Mouse (Mus musculus) R1 (cell line): ENCODE measurements at regions not wholly inside any gene's neighbourhood (a gene's known extent, or its start where the extent isn't known, plus 50 kb on each side); places are given as distances from the start of the nearest gene placed in this dataset.
A peak's percentile ranks its signal among the peaks of the same experiment; 100 is the strongest.

Source experiments
- DNase-seq: peaks from one replicate; pipeline ENCODE4 v3.0.0-alpha.2; 2018; ENCODE audit warnings: low read depth, low spot score

DNA sequence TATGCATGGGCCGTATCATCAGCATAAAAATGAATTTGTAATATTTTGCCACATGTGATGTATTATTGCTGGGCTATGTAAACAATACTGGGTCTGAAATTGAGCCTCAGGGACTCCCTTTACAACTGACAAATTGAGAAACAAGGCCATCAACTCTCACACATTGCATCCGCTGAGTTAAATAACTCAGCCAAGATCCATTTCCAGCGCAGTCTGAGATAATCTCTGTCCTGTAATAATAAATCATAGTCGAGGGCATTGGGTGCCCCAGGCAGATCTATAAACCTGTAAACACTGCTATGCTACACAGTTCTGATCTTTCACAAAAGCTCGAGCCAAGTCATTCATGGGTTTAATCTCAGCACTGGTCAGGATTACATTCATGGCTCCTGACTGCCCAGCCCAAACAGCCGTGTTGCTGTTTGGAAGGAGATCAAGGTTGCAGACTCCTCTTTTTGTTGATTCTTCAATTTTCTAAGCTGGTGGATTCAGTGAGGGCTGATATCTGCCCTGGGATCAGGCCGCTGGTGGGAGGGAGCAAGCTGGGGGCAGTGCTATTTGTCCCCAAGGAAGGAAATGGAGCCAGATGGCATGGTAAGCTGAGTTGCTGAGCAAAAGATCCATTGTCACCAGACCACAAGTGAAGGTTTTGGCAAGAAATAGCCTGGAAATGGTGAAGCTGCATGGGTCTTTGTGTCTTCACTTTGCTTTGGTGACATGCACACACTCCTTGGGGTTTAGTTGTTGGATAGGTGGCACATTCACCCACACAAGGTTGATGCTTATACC, 160.0 kb upstream of the Bmper start:
- DNase-seq = no peak

DNA sequence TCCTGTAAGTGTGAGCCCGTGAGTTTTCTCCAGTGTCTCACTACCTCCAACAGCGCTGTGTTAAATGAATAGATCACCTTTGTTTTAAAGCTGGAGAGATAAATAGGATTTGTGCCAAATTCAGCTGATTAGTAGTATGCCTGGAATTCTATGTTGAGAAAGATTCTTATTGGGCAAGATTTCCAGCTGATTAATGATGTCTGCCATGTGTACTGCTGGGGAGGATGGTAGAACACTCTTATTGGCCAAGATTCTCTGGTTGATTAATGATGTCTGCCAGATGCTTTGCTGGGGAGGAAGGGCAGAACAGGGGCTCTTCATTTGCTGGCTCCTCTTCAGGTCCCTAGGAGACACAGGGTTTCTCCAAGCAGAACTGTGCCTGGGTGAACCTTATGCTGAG, 158.9 kb upstream of the Bmper start:
- no peak for DNase-seq

DNA sequence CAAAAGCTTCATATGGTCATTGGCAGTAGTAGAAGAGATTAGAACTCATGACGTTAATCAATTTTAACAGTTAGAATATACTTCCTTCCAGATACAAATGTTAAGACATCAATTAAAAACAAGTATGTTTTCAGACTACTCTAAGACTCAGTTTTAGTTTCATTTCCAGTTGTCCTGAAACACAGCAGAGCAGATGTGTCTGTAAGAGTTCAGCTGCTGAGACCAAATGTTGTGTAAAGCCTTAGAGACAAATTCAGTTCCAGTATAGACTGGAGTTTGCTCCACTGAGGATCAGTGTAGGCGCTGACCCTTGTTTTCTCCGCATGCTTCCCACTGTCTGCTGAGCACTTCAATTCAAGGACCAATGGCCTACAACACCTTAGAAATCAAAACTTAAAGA, 158.1 kb upstream of the Bmper start:
- DNase-seq = no peak

DNA sequence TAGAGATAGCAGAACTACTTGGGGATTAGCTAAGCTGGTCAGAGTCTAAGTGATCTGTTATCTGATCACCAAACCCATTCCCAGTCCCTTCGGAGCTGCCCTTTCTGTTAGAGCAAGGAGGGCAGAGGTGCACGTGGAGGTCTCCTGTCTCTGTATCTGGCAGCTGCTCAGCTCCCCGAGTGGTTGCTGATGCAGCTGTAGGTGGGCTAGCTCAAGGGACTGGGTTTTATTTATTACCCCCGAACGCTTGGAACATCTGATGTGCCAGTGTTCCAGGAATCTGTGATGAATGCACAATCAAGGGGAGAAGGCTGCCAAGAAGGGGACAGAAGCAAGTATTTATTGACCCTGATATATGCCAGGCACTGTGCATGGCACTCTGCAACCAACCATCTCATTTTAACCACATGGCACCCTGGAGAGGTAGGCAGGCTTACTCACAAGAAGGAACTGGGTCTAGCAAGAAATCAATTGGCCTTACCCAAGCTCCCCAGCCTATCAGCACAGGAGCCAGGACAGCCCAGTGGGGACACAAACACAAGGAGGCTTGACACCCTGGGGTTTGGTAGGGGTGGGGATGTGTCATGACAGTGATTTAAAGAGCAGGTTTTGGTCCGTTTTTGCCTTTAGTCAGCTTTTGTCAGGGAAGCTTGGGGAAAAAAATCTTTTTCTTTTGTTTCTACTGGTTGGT, 154.6 kb upstream of the Bmper start:
- no peak for DNase-seq

DNA sequence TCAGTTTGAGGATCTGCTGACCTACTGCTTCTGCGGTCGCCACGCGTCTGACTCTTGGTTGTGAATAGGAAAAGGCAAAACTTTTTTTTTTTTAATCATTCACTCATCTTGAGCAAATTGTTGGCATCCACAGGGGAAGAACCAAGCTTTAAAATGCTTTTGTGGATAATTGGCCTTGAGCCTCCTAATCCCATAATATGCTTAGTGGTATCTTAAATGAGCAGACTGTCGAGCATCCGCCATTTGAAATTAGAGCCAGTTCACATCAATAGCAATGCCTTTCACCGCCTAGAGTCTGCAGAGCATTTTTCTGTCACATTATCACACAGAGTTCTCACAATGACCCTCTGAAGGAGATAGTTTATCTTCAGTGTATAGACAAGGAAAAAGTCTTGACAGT, 153.7 kb upstream of the Bmper start:
- DNase-seq = no peak

DNA sequence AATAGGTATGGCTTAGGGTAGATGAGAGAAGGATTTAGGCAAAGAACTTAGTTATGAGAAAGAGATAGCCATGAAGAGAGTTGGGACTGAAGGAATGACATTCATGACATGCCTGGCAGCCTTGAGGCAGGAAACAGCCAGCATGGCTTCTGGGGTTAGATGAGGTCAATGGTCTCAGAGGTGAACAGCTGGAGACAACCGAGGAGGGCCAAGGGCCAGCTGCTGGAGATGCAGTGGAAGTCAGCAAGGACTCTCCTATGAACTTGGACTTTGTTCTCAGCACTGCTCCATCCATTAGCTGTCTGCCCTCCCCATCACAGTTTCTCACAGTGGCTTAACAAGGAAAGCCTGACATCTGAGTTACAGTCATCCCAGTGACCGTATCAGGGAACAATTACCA, 151.9 kb upstream of the Bmper start:
- DNase-seq = no peak

DNA sequence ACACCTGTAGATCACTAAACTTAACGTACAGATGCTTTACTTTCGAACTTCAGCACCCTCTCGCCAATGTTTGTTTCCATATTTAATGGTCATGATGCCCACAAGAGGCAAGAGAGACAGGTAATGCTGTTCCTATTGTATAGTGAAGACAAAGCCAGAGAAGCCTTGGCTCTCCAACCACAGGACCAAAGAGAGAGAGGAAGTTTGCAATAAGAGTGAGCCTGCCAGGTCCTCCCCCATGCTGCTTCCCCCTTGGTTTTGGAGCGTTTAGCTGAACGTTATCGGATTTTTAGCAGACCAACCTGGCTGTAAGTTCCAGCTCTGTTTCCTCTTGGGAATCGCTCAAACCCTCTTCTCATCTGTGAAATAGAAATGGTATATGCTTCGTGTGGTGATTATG, 150.1 kb upstream of the Bmper start:
- DNase-seq = no peak

DNA sequence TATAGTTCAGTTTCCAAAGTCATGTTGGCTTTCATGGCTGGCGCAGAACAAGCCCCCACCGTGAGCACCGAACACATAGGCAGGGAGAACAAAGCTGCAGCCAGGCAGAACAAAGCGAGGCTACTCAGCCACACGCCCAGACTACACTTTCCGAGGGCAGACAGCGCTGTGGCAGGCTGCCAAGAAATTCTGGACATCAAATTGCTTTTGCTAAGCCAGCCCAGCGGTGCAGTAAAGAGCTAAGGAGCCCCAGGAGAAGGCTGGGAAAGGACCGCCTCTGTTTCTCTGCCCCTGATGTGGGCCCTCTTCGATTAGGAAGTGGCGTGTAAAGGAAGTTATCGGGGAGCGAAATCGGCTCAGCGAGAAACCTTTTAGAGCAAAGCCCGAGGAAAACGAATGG, 139.3 kb upstream of the Bmper start:
- DNase-seq = peak; percentile 56

DNA sequence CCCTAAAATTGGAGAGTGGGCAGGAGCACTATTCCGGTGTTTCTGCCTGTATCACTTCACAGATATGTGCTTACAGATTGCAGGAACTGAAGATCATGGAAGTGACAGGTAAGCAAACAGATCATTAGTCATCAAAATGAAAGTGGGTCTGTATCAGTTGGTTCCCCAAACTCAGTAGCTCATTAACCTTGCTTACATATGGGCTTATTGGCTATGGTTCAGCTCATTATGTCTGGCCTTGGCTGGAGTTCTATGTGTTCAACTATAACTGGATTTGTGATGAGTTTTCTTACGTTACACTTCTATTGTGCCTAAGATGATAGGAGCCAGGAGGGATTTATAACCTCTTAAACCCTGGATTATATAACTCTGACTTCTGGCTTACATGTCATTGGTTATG, 133.5 kb upstream of the Bmper start:
- no peak for DNase-seq

DNA sequence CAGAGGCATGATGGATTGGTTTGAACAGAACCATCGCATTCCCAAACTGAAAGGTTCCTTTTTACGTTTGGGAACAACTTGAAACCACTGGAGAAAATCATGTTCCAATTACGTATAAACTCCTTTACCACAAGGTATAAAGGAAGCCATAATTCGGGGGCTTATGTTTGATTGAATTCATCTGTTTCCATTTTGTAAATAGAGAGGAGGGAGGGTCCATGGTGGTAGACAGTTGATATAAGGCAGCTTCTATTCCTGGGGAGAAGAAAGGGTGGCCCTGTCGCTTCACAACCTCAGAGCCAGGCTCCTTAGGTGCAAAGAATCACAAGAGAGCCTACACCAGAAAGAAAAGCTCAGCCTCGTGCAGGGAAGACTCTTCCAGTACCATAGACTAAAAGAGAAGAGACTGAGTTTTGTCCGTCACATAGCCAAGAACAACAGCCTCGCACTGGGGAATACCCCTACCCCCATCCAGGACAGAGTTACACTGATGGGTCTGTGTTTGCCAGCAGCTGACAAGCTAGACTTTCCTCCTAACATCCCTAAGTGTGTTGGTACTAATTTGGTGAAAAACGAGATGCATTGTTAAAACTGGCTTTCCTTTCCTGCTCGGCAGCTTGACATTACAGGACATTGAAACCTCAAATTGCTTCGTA, 125.6 kb upstream of the Bmper start:
- no peak for DNase-seq

DNA sequence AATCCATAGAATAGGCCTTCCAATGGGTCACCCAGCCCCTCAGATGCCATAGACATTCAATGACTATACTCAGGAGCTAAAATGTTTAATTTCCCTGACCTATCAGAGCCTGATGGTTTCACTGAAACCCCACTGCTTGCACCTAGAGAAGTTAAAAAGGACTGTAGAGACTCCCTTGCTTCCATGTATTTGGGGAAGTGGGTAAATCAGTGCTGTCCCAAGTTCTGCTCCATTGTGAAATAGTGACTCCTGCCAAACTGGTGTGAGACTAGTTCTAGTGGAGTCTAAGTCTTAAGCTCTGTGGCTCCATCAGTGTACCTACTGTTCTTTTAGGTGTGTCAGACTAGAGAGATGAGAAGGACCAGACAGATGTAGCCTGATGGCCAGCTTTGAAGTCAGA, 121.3 kb upstream of the Bmper start:
- DNase-seq = no peak

DNA sequence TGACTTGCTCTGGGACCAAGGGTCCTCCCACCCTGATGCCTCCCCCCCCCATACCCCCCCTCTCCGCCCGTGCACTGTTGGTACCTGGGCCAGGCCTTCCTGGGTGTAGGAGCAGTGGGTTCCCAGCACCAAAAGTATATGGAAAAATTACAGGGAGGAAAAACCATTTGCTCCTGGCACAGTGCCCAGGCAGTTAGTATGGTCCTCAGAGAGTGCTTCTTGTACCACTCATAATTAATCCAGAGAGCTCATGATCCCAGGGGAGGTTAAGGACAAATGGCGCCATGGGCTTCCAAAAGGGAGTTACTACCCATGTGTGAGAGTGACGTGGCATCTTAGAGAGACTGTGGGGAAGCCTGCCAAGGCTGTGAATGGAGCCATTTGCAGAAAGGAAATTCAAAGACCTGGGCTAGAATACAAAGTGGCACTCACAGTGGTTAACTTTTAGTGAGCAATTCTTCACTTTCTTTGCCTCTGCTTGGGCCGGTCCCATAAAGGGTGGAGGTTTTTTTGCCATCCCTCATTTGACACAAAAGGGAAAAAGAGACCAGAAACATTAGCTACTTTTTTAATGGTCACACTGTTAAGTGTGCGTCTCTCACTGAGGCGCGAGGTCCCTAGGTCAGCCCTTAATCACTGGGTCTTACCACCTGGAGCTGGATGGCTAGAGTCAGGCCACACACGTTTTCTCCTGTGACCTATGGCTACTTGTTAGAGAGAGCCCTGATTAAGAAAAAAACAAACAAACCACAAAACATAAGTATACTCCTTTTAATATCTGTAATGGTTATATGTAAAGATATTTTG, 120.7 kb upstream of the Bmper start:
- DNase-seq = no peak

DNA sequence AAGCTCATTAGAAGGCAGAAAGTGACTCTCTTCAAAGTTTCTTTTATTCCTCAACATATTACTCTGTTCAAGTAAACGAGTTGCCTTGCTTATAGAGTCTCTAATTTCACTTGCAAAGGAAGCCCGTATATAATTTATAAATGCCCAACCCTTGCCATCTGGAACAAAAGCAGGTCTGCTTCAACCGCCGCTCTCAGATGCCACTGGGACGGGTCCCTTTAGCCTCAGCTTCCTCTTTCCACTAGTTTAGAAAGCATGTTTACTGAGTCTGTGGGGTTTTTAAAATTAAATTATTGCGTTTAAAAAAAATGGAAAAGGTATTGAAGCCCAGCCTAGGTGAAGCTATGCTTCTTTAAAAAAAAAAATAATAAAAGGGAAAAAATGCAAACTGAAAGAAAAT, 111.4 kb upstream of the Bmper start:
- no peak for DNase-seq

DNA sequence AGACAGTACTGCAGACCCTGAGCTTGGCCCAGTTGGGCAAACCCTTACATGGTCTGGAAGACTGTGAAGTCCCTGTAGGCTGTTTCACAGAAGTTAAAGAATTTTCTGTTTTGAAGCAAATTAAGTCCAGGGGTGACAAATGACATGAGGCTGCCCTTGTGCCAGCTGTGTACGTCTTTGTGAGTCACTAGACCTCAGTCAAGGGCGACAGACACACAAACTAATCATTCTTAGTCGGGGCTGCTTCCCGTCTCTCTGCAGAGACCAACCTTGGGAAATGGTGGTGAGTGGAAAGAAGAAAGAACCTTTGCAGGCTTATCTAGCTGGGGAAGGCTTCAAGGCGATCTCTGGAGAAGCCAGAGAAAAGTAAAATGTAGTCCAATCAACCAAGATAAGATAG, 107.8 kb upstream of the Bmper start:
- no peak for DNase-seq

DNA sequence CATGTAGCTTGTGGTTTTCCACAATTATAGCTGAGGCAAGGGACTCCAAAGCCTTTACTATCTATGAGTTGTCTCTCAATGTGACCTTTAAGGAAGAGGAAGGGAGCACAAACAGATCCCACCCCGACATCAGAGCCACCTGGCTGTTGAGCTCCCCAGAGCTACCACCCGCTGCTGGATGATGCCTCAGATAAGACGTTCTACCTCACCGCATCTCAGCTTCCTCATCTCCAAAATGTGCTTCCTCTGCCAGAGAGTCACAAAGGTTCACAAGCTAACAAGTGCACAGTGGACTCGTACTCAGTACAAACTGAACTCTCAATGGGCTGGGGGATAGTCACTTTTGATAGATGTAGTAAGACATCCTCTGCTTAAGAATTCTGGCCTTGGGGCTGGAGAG, 107.3 kb upstream of the Bmper start:
- no peak for DNase-seq

DNA sequence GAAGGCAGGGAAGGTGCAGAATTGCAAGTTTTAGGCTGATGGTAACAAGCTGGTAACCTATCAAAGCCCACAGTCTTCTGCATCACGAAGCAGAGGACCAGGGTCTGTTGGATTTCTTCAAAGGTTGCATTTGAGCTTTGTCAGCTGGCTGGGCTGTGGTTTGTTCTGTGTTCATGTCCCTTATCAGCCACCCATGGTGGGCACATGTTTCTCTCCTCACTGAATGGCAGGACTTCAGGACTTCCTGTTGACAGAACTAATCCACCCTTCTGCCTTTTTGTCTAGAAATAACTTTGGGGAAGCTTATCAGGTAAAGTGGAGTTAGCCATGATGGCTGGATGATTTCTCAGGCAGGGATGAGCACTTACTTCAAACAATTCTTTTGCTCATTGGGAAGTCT, 106.6 kb upstream of the Bmper start:
- DNase-seq = no peak

DNA sequence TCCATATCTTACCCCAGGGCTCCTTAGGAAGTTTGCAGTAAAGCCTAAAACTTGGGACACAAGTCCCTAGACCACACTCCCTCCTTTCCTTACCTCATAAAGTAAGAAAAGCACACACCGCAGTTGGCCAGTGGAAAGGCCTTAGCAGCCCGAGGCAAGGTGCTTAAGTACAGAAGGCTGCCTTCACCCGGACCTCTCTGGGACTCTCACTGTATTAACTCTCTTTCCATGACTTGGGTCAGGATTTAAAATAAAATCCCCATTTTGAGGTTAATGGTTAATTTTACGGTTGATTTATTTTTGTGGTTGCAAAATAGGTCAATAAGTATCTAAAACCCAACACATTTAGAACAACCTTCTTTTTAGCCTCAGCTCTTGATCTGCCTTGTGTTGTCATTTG, 103.1 kb upstream of the Bmper start:
- DNase-seq = no peak

DNA sequence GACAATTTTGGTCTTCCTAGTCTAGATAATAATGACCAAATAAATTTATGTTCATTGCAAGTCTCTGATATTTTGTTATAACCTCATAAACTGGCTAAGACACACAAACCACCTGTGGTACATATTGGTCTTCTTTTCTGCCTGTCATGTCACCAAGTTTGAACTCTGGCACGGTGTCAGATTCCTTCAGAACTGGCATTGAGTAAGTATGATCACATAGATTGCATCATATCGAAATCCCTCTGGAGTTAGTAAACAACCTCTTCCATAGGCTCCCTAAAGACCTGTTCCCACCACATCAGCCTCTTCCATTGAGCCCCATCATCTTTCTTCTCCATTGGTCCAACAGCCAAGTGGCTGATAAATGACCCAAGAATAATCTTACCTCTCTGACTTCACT, 102.1 kb upstream of the Bmper start:
- DNase-seq = no peak

DNA sequence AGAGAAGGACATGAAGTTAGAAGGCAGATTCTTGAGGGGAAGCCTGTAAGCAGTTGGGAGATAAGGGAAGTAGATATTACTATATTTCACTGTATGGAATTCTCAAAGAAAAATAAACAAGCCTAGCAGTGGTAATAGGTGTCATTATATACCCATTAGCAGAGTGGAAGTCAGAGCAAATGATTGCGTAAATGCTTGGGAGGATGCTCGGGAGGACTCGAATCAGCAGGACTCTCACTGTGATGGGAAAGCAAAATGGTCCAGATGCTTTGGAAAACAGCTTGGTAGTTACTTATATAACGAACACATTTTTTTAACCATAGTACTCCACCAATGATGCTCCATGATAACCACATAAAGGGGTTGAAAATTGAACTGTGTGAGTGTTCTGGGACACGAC, 100.4 kb upstream of the Bmper start:
- DNase-seq = no peak

DNA sequence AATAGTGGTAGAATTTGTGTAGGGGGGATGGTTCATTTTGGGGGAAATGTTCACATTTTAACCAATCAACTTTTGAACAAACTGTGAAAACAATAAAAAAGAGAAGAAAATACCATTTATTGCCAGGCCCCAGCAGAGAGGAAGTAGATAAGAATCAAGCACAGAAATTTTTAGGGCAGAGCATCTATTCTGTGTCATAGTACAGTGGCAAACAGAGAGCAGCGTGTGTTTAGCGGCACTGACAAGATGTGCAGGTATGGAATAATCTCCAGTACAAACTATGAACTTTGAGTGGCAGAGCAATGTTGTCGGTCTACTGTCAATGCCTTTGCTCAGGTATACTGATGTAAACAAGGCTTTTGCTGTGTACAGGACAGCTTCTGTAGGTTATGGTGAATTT, 99.4 kb upstream of the Bmper start:
- no peak for DNase-seq

DNA sequence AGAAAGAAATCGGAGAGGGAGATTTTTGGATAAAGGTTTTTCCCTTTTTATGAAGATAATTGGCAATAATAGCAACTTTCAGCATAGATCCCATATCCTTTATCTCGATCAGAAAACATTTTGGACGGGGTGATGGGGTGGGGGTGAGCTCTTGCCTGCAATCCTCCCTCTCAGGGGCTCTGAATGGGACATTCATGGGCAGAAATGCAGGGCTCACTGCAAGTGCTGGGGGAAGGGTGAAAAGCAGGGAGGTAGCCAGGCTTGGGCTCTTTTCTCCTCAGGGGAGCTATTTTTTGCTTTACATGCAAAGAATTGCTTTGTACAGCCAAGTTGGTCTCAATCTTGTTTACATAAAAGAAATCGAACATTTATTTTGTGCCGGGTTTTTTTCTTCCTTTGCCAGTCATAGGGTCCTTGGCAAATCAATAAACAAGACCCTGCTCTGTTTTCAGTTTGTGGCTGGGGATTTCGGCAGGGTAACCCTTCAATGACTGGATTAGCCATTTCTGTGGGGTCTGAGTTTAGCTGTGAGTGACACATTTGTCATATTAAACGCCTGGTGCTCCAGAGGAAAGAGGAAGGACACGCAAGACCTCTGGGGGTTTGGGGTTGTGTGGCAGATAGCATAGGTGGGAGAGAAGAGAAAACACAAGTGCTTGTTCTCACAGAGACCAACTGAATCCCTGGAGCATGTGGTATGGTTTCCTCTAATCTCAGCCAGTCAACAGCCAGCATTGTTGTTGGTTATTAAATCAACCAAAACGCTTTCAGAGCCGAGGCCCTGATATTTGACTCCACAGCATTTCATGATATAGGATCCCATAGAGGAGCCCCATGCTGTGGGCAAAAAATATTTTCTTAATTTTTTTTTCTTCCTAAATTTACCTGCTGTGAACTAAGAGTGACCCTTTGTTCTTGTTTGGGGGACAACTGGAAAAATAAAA, 96.8 kb upstream of the Bmper start:
- no peak for DNase-seq
